Comparison of ENCODE assay signal across 18 mouse cellular contexts in genomic region chr4:76175086-76175485, GRCm38 (mm10).
DNase-seq lines count a peak whose midpoint lies in the region; ATAC-seq and TF ChIP-seq lines count a peak whose summit lies in the region.
"Had no signal": no experiment of that assay in that cellular context is flagged by ENCODE, and none has a peak within 500 bp of the region (broad histone marks: within the 10 kb centered on the region; RNA-seq: fewer than 3 reads in every experiment).

No protein-coding gene starts in this region.

- peaks cover 4% of the 10 kb centered on the region for H3K4me1 ChIP-seq in forebrain, embryonic 15.5 days
- H3K4me1 ChIP-seq in forebrain, embryonic 11.5 days (replicated peaks; ENCODE audit: control insufficient read depth, insufficient read depth, low read length), result no peaks in the 10 kb centered on the region
- no peaks in the 10 kb centered on the region for H3K4me1 ChIP-seq in ES-E14 (ENCODE audit: control insufficient read depth in 2 of 2, insufficient read depth in 2 of 2, low read length in 2 of 2, poor library complexity in 1 of 2)
- H3K4me1 ChIP-seq: heart, embryonic 12.5 days; liver, embryonic 12.5 days had no signal

- ATAC-seq in forebrain, embryonic 15.5 days (replicated peaks), result 0 out of 2 replicates have a peak, but pooled peaks have one; percentile 55
- no peak for ATAC-seq in forebrain, embryonic 11.5 days (replicated peaks; ENCODE audit: low FRiP score)
- ATAC-seq: activated CD4-positive, CD25-positive, alpha-beta regulatory T cell, adult 4 months; intestine, embryonic 16.5 days; liver, embryonic 12.5 days; lung, postnatal 0 days had no signal

- DNase-seq in forebrain, embryonic 11.5 days (ENCODE audit: low spot score), result no peak
- DNase-seq in ES-E14 (ENCODE audit: low read depth, low spot score), result peak; percentile 1
- DNase-seq in cerebellum, adult 9-10 months, result peak; percentile 91
- DNase-seq in left cerebral cortex, postnatal 10 days (ENCODE audit: extremely low spot score in 1 of 2, low spot score in 2 of 2), result peak; percentile 11 to 44
- no peak for DNase-seq in T-cell, adult 2 months (ENCODE audit: low spot score)
- no peak for DNase-seq in lung, postnatal 4 days
- no peak for DNase-seq in neural tube, embryonic 10.5 days (ENCODE audit: extremely low spot score, low spot score)
- DNase-seq: gastrocnemius, postnatal 14 days; thymus, adult 2 months had no signal

- no peak overlapping the region for H3K9ac ChIP-seq in forebrain, embryonic 15.5 days (replicated peaks)
- H3K9ac ChIP-seq in forebrain, embryonic 11.5 days (ENCODE audit: low read length), result no peak overlapping the region
- no peak overlapping the region for H3K9ac ChIP-seq in ES-E14 (ENCODE audit: insufficient read depth, low read depth, low read length, poor library complexity, severe bottlenecking)
- H3K9ac ChIP-seq: heart, embryonic 12.5 days; liver, embryonic 12.5 days had no signal

- no peaks in the 10 kb centered on the region for H3K27me3 ChIP-seq in forebrain, embryonic 15.5 days
- H3K27me3 ChIP-seq in forebrain, embryonic 11.5 days (ENCODE audit: control insufficient read depth, insufficient read depth, low read length), result no peaks in the 10 kb centered on the region
- H3K27me3 ChIP-seq: heart, embryonic 12.5 days; liver, embryonic 12.5 days had no signal

- in situ Hi-C loops in ES-E14 (cut with MboI; ENCODE audit: low sequenced_read_pairs in 2 of 2, unreplicated experiment in 2 of 2), result no loop called here

- H3K27ac ChIP-seq in forebrain, embryonic 15.5 days (replicated peaks), result no peak overlapping the region
- no peak overlapping the region for H3K27ac ChIP-seq in forebrain, embryonic 11.5 days (ENCODE audit: low read depth, low read length)
- no peak overlapping the region for H3K27ac ChIP-seq in ES-E14 (ENCODE audit: insufficient read depth, low read depth, low read length, poor library complexity, severe bottlenecking)
- H3K27ac ChIP-seq: hindbrain, embryonic 10.5 days; liver, embryonic 12.5 days; midbrain, embryonic 10.5 days had no signal

- intact Hi-C loops in left cerebral cortex, postnatal 10 days (cut with DNase I), result no loop called here

- H3K9me3 ChIP-seq in forebrain, embryonic 15.5 days, result no peaks in the 10 kb centered on the region
- no peaks in the 10 kb centered on the region for H3K9me3 ChIP-seq in forebrain, embryonic 11.5 days (ENCODE audit: control insufficient read depth, low read length)
- H3K9me3 ChIP-seq in ES-E14 (ENCODE audit: control insufficient read depth, insufficient read depth, low read depth, low read length), result no peaks in the 10 kb centered on the region
- H3K9me3 ChIP-seq: heart, embryonic 12.5 days; hindbrain, embryonic 10.5 days; liver, embryonic 12.5 days; midbrain, embryonic 10.5 days had no signal

- H3K4me2 ChIP-seq in forebrain, embryonic 15.5 days (replicated peaks), result no peak overlapping the region
- no peak overlapping the region for H3K4me2 ChIP-seq in forebrain, embryonic 11.5 days (ENCODE audit: low read depth, low read length, severe bottlenecking)
- H3K4me2 ChIP-seq: heart, embryonic 12.5 days; liver, embryonic 12.5 days had no signal

- 57% methylated on average over 1 of the region's 1 CpGs for WGBS in forebrain, embryonic 15.5 days
- 82% methylated on average over 1 of the region's 1 CpGs for WGBS in forebrain, embryonic 11.5 days

- H3K4me3 ChIP-seq in forebrain, embryonic 15.5 days, result no peak overlapping the region
- H3K4me3 ChIP-seq in forebrain, embryonic 11.5 days (ENCODE audit: low read depth, low read length), result no peak overlapping the region
- no peak overlapping the region for H3K4me3 ChIP-seq in ES-E14 (ENCODE audit: insufficient read depth in 1 of 2, low read depth in 1 of 2, low read length in 2 of 2, poor library complexity in 1 of 2, severe bottlenecking in 1 of 2)
- H3K4me3 ChIP-seq: heart, embryonic 12.5 days; hindbrain, embryonic 10.5 days; liver, embryonic 12.5 days; midbrain, embryonic 10.5 days; myocyte had no signal

- no peaks in the 10 kb centered on the region for H3K36me3 ChIP-seq in forebrain, embryonic 15.5 days
- no peaks in the 10 kb centered on the region for H3K36me3 ChIP-seq in forebrain, embryonic 11.5 days (ENCODE audit: control insufficient read depth, insufficient read depth, low read length)
- H3K36me3 ChIP-seq in ES-E14 (ENCODE audit: control insufficient read depth, insufficient read depth, low read length, poor library complexity, severe bottlenecking), result no peaks in the 10 kb centered on the region
- H3K36me3 ChIP-seq: heart, embryonic 12.5 days; hindbrain, embryonic 10.5 days; liver, embryonic 12.5 days; midbrain, embryonic 10.5 days had no signal

TF ChIP-seq in ES-E14, 5 proteins besides CTCF, POLR2A, EP300 and RAD21:
- no peak for TF ChIP-seq ZNF384 (IDR thresholded peaks at IDR 0.05; ENCODE audit: low read depth, low read length)
- TF ChIP-seq ZC3H11A (IDR thresholded peaks at IDR 0.05; ENCODE audit: borderline replicate concordance, low read depth, low read length), result no peak
- no peak for TF ChIP-seq MAFK (IDR thresholded peaks at IDR 0.05; ENCODE audit: insufficient read depth, low read depth, low read length)
- no peak for TF ChIP-seq HCFC1 (IDR thresholded peaks at IDR 0.05; ENCODE audit: borderline replicate concordance, insufficient read depth, low read length)
- no peak for TF ChIP-seq CHD2 (IDR thresholded peaks at IDR 0.05; ENCODE audit: low read depth, low read length)

Comparison
In these comparisons a context has a peak if more than half of its experiments do, and no peak if none do; other contexts are left out.
1. DNase-seq: peak in ES-E14 (single experiment), cerebellum, adult 9-10 months (single experiment) and left cerebral cortex, postnatal 10 days (2 of 2); none in forebrain, embryonic 11.5 days (single experiment), T-cell, adult 2 months (single experiment), lung, postnatal 4 days (0 of 2) and neural tube, embryonic 10.5 days (single experiment).